Mouse (Mus musculus): ENCODE measurements at regions not wholly inside any gene's neighbourhood (a gene's known extent, or its start where the extent isn't known, plus 50 kb on each side); places are given as distances from the start of the nearest gene placed in this dataset.

GRCm38 (mm10) chr15:62327481-62327880, 1404.7 kb upstream of the A1bg start:
- WGBS: 31% methylated on average over 2 of the region's 2 CpGs
- Histone ChIP-seq H3K27ac (ENCODE audit: low read depth, low read length) (no peak overlapping the region), H3K27me3 (ENCODE audit: insufficient read depth, low read length) (no peaks in the 10 kb centered on the region), H3K4me2 (ENCODE audit: low read depth) (no peak overlapping the region), H3K36me3 (ENCODE audit: insufficient read depth) (no peaks in the 10 kb centered on the region), H3K4me1 (ENCODE audit: insufficient read depth) (no peaks in the 10 kb centered on the region), H3K4me3 (ENCODE audit: low read depth, low read length) (no peak overlapping the region), H3K9ac (no peak overlapping the region), H3K9me3 (ENCODE audit: low read length) (no peaks in the 10 kb centered on the region)
- TF ChIP-seq CTCF (IDR thresholded peaks at IDR 0.05; ENCODE audit: low read depth): no peak
- ATAC-seq: no peak
- no peak for DNase-seq

- Histone ChIP-seq H3K4me1 (ENCODE audit: insufficient read depth) (no peaks in the 10 kb centered on the region), H3K4me2 (ENCODE audit: low read depth) (no peak overlapping the region), H3K36me3 (ENCODE audit: insufficient read depth) (no peaks in the 10 kb centered on the region), H3K9me3 (ENCODE audit: low read length) (no peaks in the 10 kb centered on the region), H3K27ac (ENCODE audit: low read depth, low read length) (no peak overlapping the region), H3K9ac (no peak overlapping the region), H3K27me3 (ENCODE audit: insufficient read depth, low read length) (no peaks in the 10 kb centered on the region), H3K4me3 (ENCODE audit: low read depth, low read length) (no peak overlapping the region)
- 92% methylated on average over 4 of the region's 4 CpGs for WGBS
- TF ChIP-seq CTCF (IDR thresholded peaks at IDR 0.05; ENCODE audit: low read depth): no peak
- ATAC-seq (no peak), DNase-seq (no peak)
Observed at GRCm38 (mm10) chr15:62326524-62326923, 1403.7 kb upstream of the A1bg start.

DNA sequence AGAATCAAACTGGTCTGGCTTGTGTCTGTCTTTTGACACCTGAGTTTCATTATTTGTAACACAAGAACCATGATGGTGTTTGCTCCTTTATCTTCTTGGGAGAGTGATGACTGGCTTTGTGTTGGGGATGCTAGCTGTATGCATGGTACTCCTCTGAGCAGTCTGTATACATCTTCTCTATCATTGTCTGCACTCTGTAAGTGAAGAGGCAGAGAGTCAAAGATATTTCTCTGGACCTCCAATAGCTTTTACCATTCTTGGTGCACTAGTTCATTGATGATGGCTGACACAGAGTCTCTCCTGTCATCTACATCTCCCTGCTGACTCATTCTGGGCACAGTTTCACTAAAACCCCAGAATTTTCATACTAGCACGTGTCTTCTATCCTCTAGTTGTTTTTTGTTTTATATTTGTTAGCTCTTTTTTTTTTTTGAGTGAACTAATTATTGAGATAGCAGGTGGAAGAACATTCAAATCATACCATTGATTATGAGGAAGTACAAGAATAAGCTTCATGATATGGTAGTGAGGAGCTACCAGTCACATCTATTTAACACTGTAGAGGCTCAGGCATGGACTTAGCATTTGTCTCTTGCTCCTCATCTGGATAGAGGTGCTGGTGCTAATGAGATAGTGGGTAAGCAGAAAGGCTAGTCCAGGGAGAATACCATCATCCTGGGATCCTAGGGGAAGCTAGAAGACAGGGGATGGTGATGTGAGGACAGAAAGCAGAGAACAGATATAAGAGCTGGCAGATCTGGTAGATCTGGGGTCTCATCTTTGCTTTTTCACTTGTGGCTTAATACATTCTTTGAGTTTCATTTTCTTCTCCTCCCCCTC, 1402.9 kb upstream of the A1bg start:
- DNase-seq (no peak), ATAC-seq (no peak)
- H3K36me3 ChIP-seq (ENCODE audit: insufficient read depth): no peaks in the 10 kb centered on the region
- H3K9me3 ChIP-seq (ENCODE audit: low read length): no peaks in the 10 kb centered on the region
- H3K27ac ChIP-seq (ENCODE audit: low read depth, low read length): no peak overlapping the region
- H3K4me3 ChIP-seq (ENCODE audit: low read depth, low read length): no peak overlapping the region
- no peak overlapping the region for H3K9ac ChIP-seq
- no peak for TF ChIP-seq CTCF (IDR thresholded peaks at IDR 0.05; ENCODE audit: low read depth)
- no peak overlapping the region for H3K4me2 ChIP-seq (ENCODE audit: low read depth)
- WGBS: 72% methylated on average over 1 of the region's 1 CpGs
- H3K4me1 ChIP-seq (ENCODE audit: insufficient read depth): no peaks in the 10 kb centered on the region
- H3K27me3 ChIP-seq (ENCODE audit: insufficient read depth, low read length): no peaks in the 10 kb centered on the region

- Histone ChIP-seq H3K4me2 (ENCODE audit: low read depth) (no peak overlapping the region), H3K36me3 (ENCODE audit: insufficient read depth) (no peaks in the 10 kb centered on the region), H3K4me1 (ENCODE audit: insufficient read depth) (no peaks in the 10 kb centered on the region), H3K9me3 (ENCODE audit: low read length) (no peaks in the 10 kb centered on the region), H3K4me3 (ENCODE audit: low read depth, low read length) (no peak overlapping the region), H3K27ac (ENCODE audit: low read depth, low read length) (no peak overlapping the region), H3K27me3 (ENCODE audit: insufficient read depth, low read length) (no peaks in the 10 kb centered on the region), H3K9ac (no peak overlapping the region)
- WGBS: 82% methylated on average over 5 of the region's 5 CpGs
- DNase-seq: no peak
- ATAC-seq: no peak
- TF ChIP-seq CTCF (IDR thresholded peaks at IDR 0.05; ENCODE audit: low read depth): no peak
Observed at GRCm38 (mm10) chr15:62320966-62321365, 1398.2 kb upstream of the A1bg start.

- 38% methylated on average over 2 of the region's 2 CpGs for WGBS
- no peak overlapping the region for H3K4me3 ChIP-seq (ENCODE audit: low read depth, low read length)
- H3K9me3 ChIP-seq (ENCODE audit: low read length): no peaks in the 10 kb centered on the region
- no peak overlapping the region for H3K27ac ChIP-seq (ENCODE audit: low read depth, low read length)
- no peak for TF ChIP-seq CTCF (IDR thresholded peaks at IDR 0.05; ENCODE audit: low read depth)
- ATAC-seq (no peak), DNase-seq (no peak)
- no peaks in the 10 kb centered on the region for H3K36me3 ChIP-seq (ENCODE audit: insufficient read depth)
- no peaks in the 10 kb centered on the region for H3K27me3 ChIP-seq (ENCODE audit: insufficient read depth, low read length)
- H3K4me1 ChIP-seq (ENCODE audit: insufficient read depth): no peaks in the 10 kb centered on the region
- H3K9ac ChIP-seq: no peak overlapping the region
- H3K4me2 ChIP-seq (ENCODE audit: low read depth): no peak overlapping the region
Observed at GRCm38 (mm10) chr15:62314449-62314848, 1391.6 kb upstream of the A1bg start.

DNA sequence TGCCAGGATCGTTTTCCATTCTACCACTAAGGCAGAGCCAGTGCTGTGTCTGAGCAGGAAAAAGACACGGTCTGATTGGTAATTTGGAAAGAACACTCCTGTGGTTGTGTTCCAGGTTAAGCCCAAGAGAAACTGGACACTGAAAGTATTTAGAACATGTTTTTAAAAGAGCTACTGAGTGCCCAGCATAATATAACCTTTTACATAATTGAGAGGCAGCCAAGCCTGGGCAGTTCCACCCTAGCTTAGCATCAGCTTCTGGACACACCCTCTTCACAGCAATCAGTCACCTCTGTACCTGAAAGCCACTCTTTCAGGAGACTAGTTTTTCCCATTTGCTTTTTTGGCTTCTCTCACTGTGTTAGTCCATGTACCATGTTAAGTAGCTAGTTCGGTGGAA, 1379.4 kb upstream of the A1bg start:
- Histone ChIP-seq H3K4me1 (ENCODE audit: insufficient read depth) (no peaks in the 10 kb centered on the region), H3K4me2 (ENCODE audit: low read depth) (no peak overlapping the region), H3K4me3 (ENCODE audit: low read depth, low read length) (no peak overlapping the region), H3K9me3 (ENCODE audit: low read length) (no peaks in the 10 kb centered on the region), H3K36me3 (ENCODE audit: insufficient read depth) (no peaks in the 10 kb centered on the region), H3K27me3 (ENCODE audit: insufficient read depth, low read length) (no peaks in the 10 kb centered on the region), H3K27ac (ENCODE audit: low read depth, low read length) (no peak overlapping the region), H3K9ac (no peak overlapping the region)
- ATAC-seq (no peak), DNase-seq (no peak)
- 92% methylated on average over 3 of the region's 3 CpGs for WGBS
- no peak for TF ChIP-seq CTCF (IDR thresholded peaks at IDR 0.05; ENCODE audit: low read depth)

GRCm38 (mm10) chr15:62301567-62301966, 1378.8 kb upstream of the A1bg start:
- 89% methylated on average over 3 of the region's 3 CpGs for WGBS
- no peak overlapping the region for H3K4me2 ChIP-seq (ENCODE audit: low read depth)
- ATAC-seq (no peak), DNase-seq (no peak)
- no peak overlapping the region for H3K9ac ChIP-seq
- TF ChIP-seq CTCF (IDR thresholded peaks at IDR 0.05; ENCODE audit: low read depth): no peak
- no peaks in the 10 kb centered on the region for H3K27me3 ChIP-seq (ENCODE audit: insufficient read depth, low read length)
- H3K27ac ChIP-seq (ENCODE audit: low read depth, low read length): no peak overlapping the region
- H3K36me3 ChIP-seq (ENCODE audit: insufficient read depth): no peaks in the 10 kb centered on the region
- H3K9me3 ChIP-seq (ENCODE audit: low read length): no peaks in the 10 kb centered on the region
- no peaks in the 10 kb centered on the region for H3K4me1 ChIP-seq (ENCODE audit: insufficient read depth)
- no peak overlapping the region for H3K4me3 ChIP-seq (ENCODE audit: low read depth, low read length)
